Mouse (Mus musculus): ENCODE measurements at regions not wholly inside any gene's neighbourhood (a gene's known extent, or its start where the extent isn't known, plus 50 kb on each side); places are given as distances from the start of the nearest gene placed in this dataset.

DNA sequence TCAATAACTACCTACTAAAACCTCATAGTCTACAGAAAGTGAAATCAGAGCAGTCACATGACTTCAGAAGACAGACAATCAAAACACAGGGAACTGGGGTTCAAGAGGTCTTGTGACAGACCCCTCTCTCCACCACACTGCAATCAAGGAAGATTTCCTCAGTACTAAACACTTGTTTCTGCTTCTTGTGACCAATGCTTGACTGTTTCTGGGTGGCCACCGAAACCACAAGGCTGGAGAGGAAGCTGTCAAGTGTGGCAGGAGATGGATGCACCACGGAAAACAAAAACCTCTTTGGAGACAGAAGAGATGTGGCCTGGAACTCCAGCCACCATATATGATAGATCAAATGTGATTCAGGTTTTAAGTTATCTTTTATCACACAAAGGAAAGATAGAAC is 225.3 kb upstream of the Il12b start:
- peak; percentile 79 to 83 for ATAC-seq (replicated peaks in 1 of 2; ENCODE audit: insufficient read depth in 1 of 2, low FRiP score in 2 of 2, low TSS enrichment in 1 of 2, low read depth in 1 of 2, poor library complexity in 2 of 2, severe bottlenecking in 2 of 2)

DNA sequence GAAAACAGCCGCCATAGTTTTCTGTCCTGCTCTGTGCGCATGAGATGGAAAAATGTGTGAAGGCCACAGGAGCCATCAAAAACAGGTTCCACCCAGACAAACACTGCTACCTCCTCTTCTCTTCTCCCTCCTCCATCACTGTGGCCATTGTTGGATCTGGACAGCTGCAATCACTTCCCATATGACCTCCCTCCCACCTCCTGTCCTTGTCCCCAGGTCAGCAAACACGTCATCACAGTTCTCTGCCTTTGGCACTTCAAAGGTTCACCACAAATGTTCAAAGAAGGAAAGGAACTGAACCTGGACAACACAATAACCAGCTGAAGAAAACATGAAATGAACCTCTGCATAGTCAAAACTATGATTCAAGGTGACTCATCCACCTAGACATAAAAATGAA is 220.2 kb upstream of the Il12b start:
- ATAC-seq (replicated peaks in 1 of 2; ENCODE audit: insufficient read depth in 1 of 2, low FRiP score in 2 of 2, low TSS enrichment in 1 of 2, low read depth in 1 of 2, poor library complexity in 2 of 2, severe bottlenecking in 2 of 2): no peak

DNA sequence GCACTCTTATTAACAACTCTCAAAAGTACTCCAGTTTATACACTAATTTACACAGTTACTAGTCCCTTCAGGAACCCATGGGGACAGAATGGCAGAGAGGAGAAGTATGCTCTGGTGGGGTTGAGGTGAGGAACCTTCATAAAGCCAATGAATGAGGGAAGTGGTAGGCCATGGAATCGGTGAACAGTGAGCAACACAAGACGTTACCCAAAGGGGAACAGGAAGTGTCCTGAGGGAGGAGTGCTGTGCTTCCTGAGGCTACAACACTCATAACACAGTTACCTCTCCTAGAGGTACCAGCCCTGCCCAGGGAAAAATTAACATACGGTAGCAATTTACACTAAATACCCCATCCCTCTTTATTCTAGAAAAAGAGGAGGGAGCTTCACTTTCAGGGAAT is 216.0 kb upstream of the Il12b start:
- ATAC-seq (replicated peaks in 1 of 2; ENCODE audit: insufficient read depth in 1 of 2, low FRiP score in 2 of 2, low TSS enrichment in 1 of 2, low read depth in 1 of 2, poor library complexity in 2 of 2, severe bottlenecking in 2 of 2): peak; percentile 85 to 91

DNA sequence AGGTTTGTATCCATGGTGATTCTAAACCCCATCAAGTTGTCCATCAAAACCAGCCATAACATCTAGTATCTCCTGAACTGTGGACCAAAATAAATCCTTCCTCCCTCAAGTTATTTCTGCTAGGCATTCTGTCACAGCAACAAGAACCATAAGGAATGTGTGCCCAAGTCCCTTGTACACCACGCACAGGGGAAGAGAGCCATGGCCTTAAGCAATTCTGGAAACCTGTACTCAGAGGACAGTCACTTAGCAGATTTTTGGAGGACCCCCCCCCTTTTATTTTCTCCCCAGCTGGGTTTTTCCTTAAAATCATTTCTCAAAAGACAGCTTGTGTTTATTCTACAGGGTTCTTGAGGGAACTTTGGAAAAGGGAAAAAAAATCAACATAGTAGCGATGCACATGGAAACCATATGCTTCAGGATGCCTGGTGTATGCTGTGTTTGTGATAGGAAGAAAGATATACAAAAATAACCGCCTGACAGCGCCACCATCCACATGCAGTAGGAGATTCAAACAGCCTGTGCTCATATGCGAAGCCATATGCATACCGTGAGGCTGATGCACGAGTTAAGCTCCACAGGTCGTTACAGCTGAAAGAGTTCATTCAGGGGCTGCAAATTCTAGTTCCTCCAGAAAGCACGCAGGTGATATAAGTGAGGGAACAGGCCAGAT is 214.5 kb upstream of the Il12b start:
- no peak for ATAC-seq (replicated peaks in 1 of 2; ENCODE audit: insufficient read depth in 1 of 2, low FRiP score in 2 of 2, low TSS enrichment in 1 of 2, low read depth in 1 of 2, poor library complexity in 2 of 2, severe bottlenecking in 2 of 2)

DNA sequence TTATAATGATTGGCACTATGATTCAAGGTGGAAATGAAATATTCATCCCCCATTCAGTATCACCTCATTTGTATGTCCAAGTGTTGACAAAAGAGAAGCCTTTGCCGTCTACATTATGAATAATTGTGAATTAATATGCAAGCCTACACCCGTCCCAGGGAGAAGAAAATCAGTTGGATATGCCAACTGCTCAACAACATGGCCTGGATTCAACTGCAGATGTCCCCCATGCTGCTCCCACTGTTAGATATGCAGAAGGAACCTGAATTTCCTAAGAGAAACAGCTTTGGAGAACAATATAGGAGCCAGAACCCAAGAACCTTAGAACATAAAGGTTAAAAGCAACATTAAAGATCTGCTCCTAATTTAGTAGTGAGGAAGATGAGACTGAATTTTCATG is 211.7 kb upstream of the Il12b start:
- no peak for ATAC-seq (replicated peaks in 1 of 2; ENCODE audit: insufficient read depth in 1 of 2, low FRiP score in 2 of 2, low TSS enrichment in 1 of 2, low read depth in 1 of 2, poor library complexity in 2 of 2, severe bottlenecking in 2 of 2)

DNA sequence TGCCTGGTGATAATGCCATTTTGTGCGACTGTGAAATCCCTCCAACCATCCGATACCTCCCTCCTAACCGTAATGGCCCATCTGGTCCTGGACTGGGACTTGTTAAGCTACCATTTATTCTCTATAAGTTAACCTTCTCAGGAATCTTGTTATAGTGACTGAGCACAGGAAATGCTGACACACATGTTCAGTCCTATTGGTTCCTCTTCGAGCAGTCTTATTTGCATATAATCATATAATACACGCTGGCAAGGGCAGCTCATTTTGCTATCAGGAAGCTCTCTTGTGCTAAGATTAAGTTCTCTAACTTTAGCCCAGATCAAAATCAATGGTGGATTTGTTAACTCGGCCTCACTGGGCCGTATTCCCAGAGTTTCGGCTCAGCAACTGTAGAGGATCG is 206.1 kb upstream of the Il12b start:
- ATAC-seq (replicated peaks in 1 of 2; ENCODE audit: insufficient read depth in 1 of 2, low FRiP score in 2 of 2, low TSS enrichment in 1 of 2, low read depth in 1 of 2, poor library complexity in 2 of 2, severe bottlenecking in 2 of 2): peak; percentile 42 to 74; a peak in 3 of 4 replicates

DNA sequence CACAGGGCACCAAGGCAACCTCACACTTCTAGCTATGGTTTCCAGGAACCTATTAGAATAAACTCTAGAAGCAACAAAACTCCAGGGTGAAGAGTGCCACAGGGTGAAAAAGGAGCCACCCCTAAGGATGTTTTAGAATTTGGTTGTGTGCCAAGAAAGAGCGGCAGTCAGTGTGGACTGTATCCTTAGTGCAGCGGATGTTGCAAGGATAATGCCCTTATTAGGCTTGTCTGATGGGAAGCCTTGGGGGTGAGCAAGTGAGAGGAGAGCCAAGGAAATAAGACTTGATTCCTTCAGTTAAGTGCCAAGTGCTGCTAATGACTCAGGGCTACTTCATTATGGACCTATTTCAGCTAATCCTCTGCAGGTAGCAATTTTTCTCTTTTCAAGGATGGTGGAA is 197.1 kb upstream of the Il12b start:
- no peak for ATAC-seq (replicated peaks in 1 of 2; ENCODE audit: insufficient read depth in 1 of 2, low FRiP score in 2 of 2, low TSS enrichment in 1 of 2, low read depth in 1 of 2, poor library complexity in 2 of 2, severe bottlenecking in 2 of 2)

DNA sequence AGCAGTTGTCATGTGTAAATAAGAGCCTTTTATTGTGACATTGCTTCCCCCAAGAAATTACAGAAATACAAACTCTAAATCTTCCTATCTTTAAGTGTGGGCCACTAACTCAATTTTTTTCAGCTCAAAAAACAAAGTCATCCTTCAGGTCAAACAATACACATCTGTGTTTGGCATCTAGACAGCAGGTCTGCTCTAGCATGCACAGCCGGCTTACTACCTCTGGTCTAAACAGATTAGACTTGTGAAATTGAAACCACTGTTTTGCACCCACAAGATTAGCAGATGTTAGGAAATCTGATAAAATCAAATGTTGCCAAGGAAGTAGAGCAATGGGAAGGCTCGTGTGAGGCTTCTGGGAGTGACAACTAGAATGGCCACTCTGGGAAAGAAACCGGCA is 195.5 kb upstream of the Il12b start:
- peak; percentile 72 to 90 for ATAC-seq (replicated peaks in 1 of 2; ENCODE audit: insufficient read depth in 1 of 2, low FRiP score in 2 of 2, low TSS enrichment in 1 of 2, low read depth in 1 of 2, poor library complexity in 2 of 2, severe bottlenecking in 2 of 2)

DNA sequence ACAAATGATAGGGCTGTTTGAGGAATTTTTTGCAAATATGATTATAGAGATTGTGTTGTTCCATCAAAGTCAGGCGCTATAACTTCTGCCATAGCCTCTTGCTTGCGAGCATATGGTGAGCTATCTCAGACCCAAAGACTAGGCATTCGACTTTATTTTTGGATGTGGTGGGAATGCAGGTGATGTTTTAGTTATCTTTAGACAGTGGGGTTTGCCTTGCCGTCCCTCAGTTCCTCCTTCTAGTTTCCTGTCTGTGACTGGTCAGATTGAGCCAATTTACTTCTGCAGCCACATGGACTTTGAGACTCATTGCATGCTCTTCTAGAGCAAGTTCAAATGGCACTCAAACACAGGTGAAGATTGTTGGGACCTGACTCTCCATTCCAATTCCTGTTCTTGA is 193.0 kb upstream of the Il12b start:
- no peak for ATAC-seq (replicated peaks in 1 of 2; ENCODE audit: insufficient read depth in 1 of 2, low FRiP score in 2 of 2, low TSS enrichment in 1 of 2, low read depth in 1 of 2, poor library complexity in 2 of 2, severe bottlenecking in 2 of 2)

DNA sequence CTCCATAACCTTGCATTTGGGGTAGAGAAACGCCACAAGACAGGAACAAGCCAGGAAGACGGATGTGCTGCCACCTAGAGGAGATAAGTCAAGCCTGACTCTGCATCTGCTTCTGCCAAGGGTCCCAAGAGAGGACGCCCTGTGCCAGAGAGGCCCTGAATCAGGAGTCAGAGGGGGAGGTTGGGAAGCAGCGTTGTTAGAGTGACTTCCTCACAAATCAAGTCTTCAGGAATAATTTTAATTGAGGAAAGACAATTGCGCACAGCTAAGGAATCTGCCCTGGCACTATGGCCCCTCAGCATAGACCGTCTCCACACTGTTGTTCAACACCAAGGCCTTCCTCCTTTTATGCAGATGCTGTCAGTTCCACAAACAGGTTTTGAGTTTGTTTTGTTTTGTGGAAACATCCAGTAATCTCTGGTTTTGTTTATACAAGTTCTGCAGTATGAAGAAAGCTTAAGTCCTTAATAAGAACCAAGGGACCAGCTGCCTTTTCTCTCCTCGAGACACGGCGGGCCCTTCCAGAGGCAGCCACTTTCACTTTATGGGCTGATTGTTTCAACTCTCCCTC is 187.9 kb upstream of the Il12b start:
- peak; percentile 61 to 81; a peak in 3 of 4 replicates for ATAC-seq (replicated peaks in 1 of 2; ENCODE audit: insufficient read depth in 1 of 2, low FRiP score in 2 of 2, low TSS enrichment in 1 of 2, low read depth in 1 of 2, poor library complexity in 2 of 2, severe bottlenecking in 2 of 2)

DNA sequence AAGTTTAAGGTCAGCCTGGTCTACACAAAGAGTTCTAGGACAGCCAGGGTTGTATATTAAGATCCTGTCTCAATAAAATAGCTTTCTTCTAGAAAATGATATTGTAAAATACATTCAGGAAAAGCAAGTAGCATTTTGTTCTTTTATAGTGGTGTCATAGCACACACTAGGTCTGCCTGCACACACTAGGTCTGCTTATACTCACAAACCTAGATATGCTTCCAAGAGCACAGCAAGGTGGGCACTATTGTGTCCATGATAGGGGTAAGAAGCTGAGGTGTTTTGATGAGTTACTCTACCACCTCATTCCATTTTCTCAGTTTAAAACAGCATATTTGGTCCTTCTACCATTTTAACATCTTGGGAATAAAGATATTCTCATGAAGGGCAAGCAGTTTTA is 185.8 kb upstream of the Il12b start:
- no peak for ATAC-seq (replicated peaks in 1 of 2; ENCODE audit: insufficient read depth in 1 of 2, low FRiP score in 2 of 2, low TSS enrichment in 1 of 2, low read depth in 1 of 2, poor library complexity in 2 of 2, severe bottlenecking in 2 of 2)

DNA sequence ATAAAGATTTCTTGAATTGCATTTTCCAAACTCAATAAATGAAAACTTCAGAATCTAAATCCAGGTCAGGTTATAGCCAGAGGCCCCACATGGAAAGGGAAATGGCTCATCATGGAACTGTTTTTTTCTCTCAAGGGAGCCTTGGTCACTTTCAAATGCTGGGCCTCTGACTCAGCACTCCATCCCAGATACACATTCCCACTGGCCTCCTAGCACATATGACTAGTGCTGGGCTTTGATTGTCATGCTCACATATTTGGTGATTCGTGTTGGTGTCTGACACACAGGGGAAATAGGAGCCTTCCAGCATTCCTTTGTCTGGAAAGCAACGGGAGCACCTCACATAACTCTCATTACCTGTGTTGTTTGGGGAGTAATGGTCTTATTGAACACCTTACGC is 183.5 kb upstream of the Il12b start:
- no peak for ATAC-seq (replicated peaks in 1 of 2; ENCODE audit: insufficient read depth in 1 of 2, low FRiP score in 2 of 2, low TSS enrichment in 1 of 2, low read depth in 1 of 2, poor library complexity in 2 of 2, severe bottlenecking in 2 of 2)

DNA sequence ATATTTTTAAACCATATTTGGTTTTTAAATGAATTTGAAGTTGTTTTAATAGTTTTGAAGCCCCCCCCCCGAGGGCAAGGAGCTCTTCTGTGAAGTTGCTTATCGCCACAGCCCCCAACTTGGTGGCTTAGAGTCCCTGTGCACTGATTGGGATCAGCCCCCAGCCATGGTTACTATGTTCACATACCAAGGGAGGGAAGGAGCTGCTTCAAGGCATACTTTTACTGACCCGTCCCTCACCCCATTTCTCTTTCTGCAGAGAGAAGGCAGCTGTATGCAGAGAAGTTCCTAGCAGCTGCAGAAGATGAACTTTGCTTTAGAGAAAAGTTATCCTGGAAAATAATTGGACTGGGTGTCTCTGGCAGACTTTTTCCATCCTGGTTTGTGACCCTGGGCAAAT is 179.9 kb upstream of the Il12b start:
- no peak for ATAC-seq (replicated peaks in 1 of 2; ENCODE audit: insufficient read depth in 1 of 2, low FRiP score in 2 of 2, low TSS enrichment in 1 of 2, low read depth in 1 of 2, poor library complexity in 2 of 2, severe bottlenecking in 2 of 2)

DNA sequence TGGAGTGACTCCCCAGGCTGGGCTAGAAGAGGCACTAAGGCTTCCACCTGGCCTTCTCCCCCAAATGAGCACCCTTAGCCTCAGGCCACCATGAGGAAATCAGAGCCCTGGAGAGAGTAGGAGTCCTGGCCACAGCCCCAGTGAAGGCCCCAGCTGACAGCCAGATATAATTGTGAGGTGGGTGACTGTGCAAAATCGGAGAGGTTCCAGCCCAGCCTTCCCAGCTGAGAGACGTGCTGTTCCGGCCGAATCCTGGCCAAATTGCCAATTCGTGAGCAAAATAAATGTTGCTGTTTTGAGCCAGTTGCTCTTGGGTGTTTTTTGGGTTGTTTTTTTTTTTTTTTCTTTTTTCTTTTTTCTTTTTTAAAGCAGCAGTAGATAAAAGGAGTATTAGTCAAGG is 169.9 kb upstream of the Il12b start:
- no peak for ATAC-seq (replicated peaks in 1 of 2; ENCODE audit: insufficient read depth in 1 of 2, low FRiP score in 2 of 2, low TSS enrichment in 1 of 2, low read depth in 1 of 2, poor library complexity in 2 of 2, severe bottlenecking in 2 of 2)

DNA sequence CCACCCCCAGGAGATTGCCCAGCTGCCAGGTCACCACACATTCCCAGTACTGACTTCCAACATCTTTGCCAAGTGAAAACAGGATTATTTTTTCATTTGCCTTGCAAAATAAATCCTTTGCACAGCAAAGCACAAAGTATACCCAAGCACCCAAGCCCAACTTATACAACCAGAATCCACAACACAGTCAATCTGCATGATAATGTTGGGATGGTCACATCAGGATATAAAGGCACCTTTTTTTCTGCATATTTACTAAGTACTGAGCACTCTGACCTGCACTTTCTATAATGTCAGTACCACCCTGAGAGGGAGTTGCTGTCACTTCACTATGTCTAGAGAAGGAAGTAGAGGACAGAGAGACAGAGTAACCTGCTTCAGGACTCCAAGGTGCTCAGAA is 164.4 kb upstream of the Il12b start:
- no peak for ATAC-seq (replicated peaks in 1 of 2; ENCODE audit: insufficient read depth in 1 of 2, low FRiP score in 2 of 2, low TSS enrichment in 1 of 2, low read depth in 1 of 2, poor library complexity in 2 of 2, severe bottlenecking in 2 of 2)

DNA sequence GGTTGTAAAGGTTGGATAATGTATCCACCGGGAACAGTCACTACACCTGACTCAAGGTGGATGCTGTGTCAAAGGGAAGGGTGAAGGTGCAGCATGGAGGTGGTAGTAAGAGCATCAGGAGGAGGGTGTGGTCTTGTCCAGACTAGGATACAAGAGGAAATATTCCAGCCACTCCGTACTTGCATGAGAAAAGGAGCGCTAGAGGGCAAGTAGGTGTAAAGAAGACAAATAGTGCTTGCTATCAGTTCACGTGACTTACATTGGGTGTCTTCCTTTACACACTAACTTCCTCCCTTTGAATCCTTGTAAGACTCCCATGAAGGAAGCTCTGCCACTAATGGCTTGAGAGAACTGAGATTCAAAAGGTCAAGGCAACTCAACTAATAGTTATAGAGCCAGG is 161.8 kb upstream of the Il12b start:
- no peak for ATAC-seq (replicated peaks in 1 of 2; ENCODE audit: insufficient read depth in 1 of 2, low FRiP score in 2 of 2, low TSS enrichment in 1 of 2, low read depth in 1 of 2, poor library complexity in 2 of 2, severe bottlenecking in 2 of 2)

DNA sequence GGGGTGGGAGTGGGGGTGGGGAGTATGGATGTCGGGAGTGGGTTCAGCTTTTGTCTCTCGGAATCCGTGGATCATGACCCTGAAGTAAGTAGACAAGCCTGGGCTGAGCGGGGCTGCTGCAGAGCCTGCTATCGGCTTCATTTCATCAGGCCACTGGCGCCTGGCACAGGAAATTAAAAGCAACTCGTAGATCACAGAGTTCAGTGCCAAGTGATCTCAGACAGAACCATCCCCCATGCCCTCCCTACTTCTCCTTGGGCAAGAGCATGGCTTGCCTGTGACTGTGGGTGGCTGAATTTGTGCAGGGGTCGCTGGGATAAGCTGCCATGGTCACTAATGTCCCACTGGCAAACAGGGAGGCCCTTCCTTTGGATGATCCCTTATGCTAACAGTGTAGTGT is 161.3 kb upstream of the Il12b start:
- ATAC-seq (replicated peaks in 1 of 2; ENCODE audit: insufficient read depth in 1 of 2, low FRiP score in 2 of 2, low TSS enrichment in 1 of 2, low read depth in 1 of 2, poor library complexity in 2 of 2, severe bottlenecking in 2 of 2): peak in 1 of 2 experiments; percentile 42; a peak in 1 of 4 replicates

DNA sequence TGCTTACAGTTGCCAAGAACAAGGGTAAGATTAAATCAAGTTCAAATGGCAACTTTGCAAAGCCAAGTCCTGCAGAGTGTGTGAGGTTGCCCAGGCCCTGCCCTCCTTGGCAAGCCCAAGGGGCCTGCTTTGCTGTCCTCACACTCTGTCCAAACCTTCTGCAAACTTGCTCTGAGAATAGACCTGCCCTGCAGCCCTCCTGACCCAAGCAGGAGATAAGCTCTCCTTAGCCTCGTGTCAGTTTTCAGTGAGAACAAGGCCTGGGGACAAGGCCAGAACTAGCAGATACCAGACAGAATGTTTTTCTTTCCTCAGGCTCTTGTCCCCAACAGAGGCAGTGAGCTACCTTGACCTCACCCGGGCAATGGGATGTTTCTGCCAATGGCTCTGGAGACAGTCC is 156.7 kb upstream of the Il12b start:
- no peak for ATAC-seq (replicated peaks in 1 of 2; ENCODE audit: insufficient read depth in 1 of 2, low FRiP score in 2 of 2, low TSS enrichment in 1 of 2, low read depth in 1 of 2, poor library complexity in 2 of 2, severe bottlenecking in 2 of 2)

DNA sequence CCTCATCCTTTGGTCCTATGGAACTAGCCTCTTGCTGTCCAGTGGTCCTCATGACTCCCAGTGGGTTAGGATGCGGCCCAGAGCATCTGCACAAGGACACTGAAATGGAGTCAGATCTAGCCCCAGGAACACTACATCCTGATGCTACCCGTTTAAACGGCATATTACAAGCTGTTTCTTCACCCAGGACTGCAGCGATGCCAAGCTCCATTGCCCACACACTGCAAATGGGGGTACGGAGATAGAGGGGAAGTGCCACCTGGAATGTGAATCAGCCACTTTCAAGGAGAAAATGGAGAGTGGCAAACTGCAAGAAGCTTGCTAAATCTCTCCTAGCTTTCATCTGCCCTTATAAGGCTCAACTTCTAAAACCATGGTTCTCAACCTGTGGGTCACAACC is 148.0 kb upstream of the Il12b start:
- ATAC-seq (replicated peaks in 1 of 2; ENCODE audit: insufficient read depth in 1 of 2, low FRiP score in 2 of 2, low TSS enrichment in 1 of 2, low read depth in 1 of 2, poor library complexity in 2 of 2, severe bottlenecking in 2 of 2): no peak

All from hematopoietic stem cell, adult 5-6 weeks (primary cell).